Mouse (Mus musculus) CH12F3 (cell line): ENCODE data around the gene Gm3002.
"Not testable (repeated sequence)": the region's sequence is repeated elsewhere in the genome, so short reads cannot be mapped to it uniquely, and the experiment has no call there.

Source experiments
- in situ Hi-C: fragments of 300-500 bp; cut with MboI; formaldehyde crosslinking; loops from 2 replicates; pipeline ENCODE4 v1.14.3; 2020; ENCODE audit warnings: low sequenced_read_pairs

Gene Gm3002

DNA sequence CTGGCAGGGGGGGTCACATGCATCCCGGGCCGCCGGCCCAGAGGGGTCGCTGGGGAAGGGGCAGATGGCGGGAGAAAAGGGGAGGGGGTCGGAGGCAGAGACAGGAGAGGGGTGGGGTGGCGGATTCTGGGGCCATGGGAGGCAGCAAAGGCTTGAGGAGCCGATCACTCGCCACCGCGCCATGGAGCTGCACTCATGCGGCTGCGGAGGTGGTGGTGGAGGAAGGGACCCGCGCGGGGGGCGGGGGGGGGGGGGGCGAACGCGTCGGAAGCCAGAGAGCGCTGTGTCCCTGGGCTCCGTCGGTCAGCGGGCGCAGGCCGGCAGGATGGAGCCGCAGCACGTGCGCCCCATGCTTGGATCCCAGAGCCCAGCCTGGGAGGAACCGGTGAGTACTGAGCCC is at the start of gene Gm3002:
TSS of gene Gm3002 (plus strand) at position 301 of the 400 bp plus-strand sequence.
- in situ Hi-C loops, result not testable (repeated sequence)

DNA sequence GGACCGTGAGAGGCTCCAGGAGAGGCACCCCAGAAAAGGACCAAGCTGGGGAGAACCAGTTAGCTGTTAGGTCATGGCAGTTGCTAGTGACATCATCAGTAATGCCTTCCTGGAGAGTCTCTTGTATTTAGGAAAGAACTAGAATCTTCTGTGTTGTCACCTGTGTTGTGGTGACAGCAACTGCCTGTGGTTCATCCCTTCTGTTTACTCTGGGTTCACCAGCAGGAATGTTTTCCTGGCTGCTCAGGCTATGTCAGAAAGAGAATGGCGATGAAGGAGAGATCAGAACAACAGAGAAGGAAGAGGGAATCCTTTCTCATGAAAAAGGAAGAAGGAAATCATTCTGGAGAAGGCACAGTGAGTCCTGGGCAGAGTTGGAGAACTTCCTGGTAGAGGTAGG is 36.1 kb downstream of the Gm3002 start, which contains the start of gene Gm3033:
TSS of gene Gm3033 (plus strand) at position 301 of the 400 bp plus-strand sequence.
- in situ Hi-C loops, result not testable (repeated sequence)

DNA sequence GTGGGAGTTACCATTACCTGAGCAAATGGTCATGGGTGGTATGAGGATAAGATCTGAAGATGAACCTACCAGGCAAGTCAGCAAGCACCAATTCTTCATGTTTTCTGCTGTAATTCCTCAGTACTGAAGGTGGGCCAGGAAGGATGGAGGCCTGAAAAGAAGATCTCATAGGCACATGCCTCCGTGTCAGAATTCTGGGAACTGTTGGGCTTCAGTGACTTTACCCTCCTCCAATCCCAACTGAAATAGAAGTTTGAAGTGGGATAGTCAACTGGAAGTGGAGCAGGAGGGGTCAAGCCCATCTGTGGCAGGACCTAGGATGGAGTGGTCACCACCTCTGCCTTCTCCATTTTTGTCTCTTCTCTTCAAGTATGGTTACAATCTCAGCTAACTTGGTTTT is 74.0 kb downstream of the Gm3002 start, which contains the start of gene Gm2916:
TSS of gene Gm2916 (plus strand) at position 301 of the 400 bp plus-strand sequence.
- in situ Hi-C loops, result not testable (repeated sequence)

DNA sequence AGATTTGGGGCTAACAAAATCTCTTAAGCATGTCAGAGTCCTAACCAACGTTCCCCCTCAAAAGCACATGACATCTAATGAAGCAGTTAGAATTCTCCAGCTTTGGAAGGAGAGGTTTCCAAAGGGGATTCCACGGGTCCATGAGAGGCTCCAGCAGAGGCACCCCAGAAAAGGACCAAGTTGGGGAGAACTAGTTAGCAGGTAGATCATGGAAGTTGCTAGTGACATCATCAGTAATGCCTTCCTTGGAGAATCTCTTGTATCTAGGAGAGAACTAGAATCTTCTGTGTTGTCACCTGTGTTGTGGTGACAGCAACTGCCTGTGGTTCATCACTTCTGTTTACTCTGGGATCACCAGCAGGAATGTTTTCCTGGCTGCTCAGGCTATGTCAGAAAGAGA is 121.6 kb downstream of the Gm3002 start, which contains the start of gene Gm3029:
TSS of gene Gm3029 (plus strand) at position 301 of the 400 bp plus-strand sequence.
- in situ Hi-C loops, result not testable (repeated sequence)

DNA sequence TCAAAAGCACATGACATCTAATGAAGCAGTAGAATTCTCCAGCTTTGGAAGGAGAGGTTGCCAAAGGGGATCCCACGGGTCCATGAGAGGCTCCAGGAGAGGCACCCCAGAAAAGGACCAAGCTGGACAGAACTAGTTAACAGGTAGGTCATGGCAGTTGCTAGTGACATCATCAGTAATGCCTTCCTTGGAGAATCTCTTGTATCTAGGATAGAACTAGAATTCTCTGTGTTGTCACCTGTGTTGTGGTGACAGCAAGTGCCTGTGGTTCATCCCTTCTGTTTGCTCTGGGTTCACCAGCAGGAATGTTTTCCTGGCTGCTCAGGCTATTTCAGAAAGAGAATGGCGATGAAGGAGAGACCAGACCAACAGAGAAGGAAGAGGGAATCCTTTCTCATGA is 153.4 kb downstream of the Gm3002 start, which contains the start of gene Gm3095:
TSS of gene Gm3095 (plus strand) at position 301 of the 400 bp plus-strand sequence.
- in situ Hi-C loops, result not testable (repeated sequence)

DNA sequence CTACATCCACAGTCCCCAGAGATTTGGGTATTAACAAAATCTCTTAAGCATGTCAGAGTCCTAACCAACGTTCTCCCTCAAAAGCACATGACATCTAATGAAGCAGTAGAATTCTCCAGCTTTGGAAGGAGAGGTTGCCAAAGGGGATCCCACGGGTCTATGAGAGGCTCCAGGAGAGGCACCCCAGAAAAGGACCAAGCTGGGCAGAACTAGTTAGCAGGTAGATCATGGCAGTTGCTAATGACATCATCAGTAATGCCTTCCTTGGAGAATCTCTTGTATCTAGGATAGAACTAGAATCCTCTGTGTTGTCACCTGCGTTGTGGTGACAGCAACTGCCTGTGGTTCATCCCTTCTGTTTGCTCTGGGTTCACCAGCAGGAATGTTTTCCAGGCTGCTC is 188.2 kb downstream of the Gm3002 start, which contains the start of gene Gm3099:
TSS of gene Gm3099 (plus strand) at position 301 of the 400 bp plus-strand sequence.
- in situ Hi-C loops, result not testable (repeated sequence)
